Mouse (Mus musculus) ES-E14 (cell line): ENCODE measurements at regions not wholly inside any gene's neighbourhood (a gene's known extent, or its start where the extent isn't known, plus 50 kb on each side); places are given as distances from the start of the nearest gene placed in this dataset.

Source experiments
- DNase-seq: peaks from one replicate; pipeline ENCODE4 v3.0.0-alpha.2; 2013; ENCODE audit warnings: low read depth, low spot score
- H3K27ac ChIP-seq: 2 replicates; pipeline ENCODE4 v1.5.1; 2012; ENCODE audit warnings: low read depth, mild to moderate bottlenecking, low read length, moderate library complexity, mixed read lengths; ENCODE audit not compliant: poor library complexity, insufficient read depth, severe bottlenecking
- H3K36me3 ChIP-seq: 2 replicates; pipeline ENCODE4 v1.6.1; 2012; ENCODE audit warnings: mild to moderate bottlenecking, low read length, moderate library complexity, mixed read lengths; ENCODE audit not compliant: control insufficient read depth, poor library complexity, insufficient read depth, severe bottlenecking
- H3K4me1 ChIP-seq, 2 experiments: fragments of 150-350 bp in 1 of 2; sonication (generic) in 1 of 2; 2 replicates each; pipeline ENCODE4 v1.6.1; 2012; ENCODE audit warnings: low read length in 2 of 2, mild to moderate bottlenecking in 1 of 2, mixed read lengths in 1 of 2; ENCODE audit not compliant: control insufficient read depth in 2 of 2, insufficient read depth in 2 of 2, poor library complexity in 1 of 2
- H3K4me3 ChIP-seq, 2 experiments: fragments of 150-350 bp in 1 of 2; sonication (generic) in 1 of 2; 2 replicates each; pipeline ENCODE4 v1.5.1; 2012; ENCODE audit warnings: low read length in 2 of 2, low read depth in 1 of 2, mild to moderate bottlenecking in 1 of 2, mixed read lengths in 1 of 2; ENCODE audit not compliant: insufficient read depth in 1 of 2, poor library complexity in 1 of 2, severe bottlenecking in 1 of 2
- H3K9ac ChIP-seq: 2 replicates; pipeline ENCODE4 v1.6.1; 2012; ENCODE audit warnings: low read depth, mild to moderate bottlenecking, low read length, mixed read lengths; ENCODE audit not compliant: poor library complexity, insufficient read depth, severe bottlenecking
- H3K9me3 ChIP-seq: fragments of 150-350 bp; sonication (generic); 2 replicates; pipeline ENCODE4 v1.6.1; 2012; ENCODE audit warnings: low read depth, mild to moderate bottlenecking, low read length; ENCODE audit not compliant: control insufficient read depth, insufficient read depth
- CHD2 ChIP-seq: IDR thresholded peaks from 2 replicates; pipeline ENCODE4 v1.6.1; 2014; ENCODE audit warnings: mild to moderate bottlenecking, low read depth, low read length, inconsistent platforms
- HCFC1 ChIP-seq: IDR thresholded peaks from 2 replicates; pipeline ENCODE4 v1.6.1; 2012; ENCODE audit warnings: low read length, inconsistent platforms, borderline replicate concordance; ENCODE audit not compliant: insufficient read depth
- MAFK ChIP-seq: IDR thresholded peaks from 2 replicates; pipeline ENCODE4 v1.6.1; 2014; ENCODE audit warnings: mild to moderate bottlenecking, low read depth, low read length, inconsistent platforms; ENCODE audit not compliant: insufficient read depth
- ZC3H11A ChIP-seq: IDR thresholded peaks from 2 replicates; pipeline ENCODE4 v1.6.1; 2012; ENCODE audit warnings: low read depth, mild to moderate bottlenecking, inconsistent platforms, low read length, borderline replicate concordance
- ZNF384 ChIP-seq: IDR thresholded peaks from 2 replicates; pipeline ENCODE4 v1.6.1; 2012; ENCODE audit warnings: low read depth, low read length, inconsistent platforms
- in situ Hi-C, 2 experiments: fragments of 600-800 bp; cut with MboI; formaldehyde crosslinking; loops; one replicate each; pipeline ENCODE4 v1.15.1; 2025; ENCODE audit warnings: low sequenced_read_pairs in 2 of 2, inconsistent platforms in 1 of 2; ENCODE audit not compliant: unreplicated experiment in 2 of 2

DNA sequence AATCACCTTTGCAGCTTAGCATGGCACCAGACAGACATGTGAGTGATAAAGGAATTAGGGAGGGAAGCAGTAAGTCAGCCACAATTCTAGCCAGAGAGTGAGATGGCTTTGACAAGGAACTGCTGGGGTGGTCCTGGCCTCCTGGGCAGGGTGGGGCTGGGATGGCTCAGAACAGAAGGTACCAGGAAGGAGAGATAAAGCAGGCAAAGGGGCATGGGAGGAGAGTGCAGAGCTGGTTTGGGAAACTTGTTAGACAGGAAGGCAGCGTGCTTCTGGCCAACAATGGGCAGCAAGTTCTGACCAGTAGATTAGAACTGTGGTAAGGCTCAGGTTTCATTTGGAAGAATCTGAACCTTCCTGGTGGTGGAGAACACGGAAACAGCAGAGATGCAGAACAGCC lies 130.5 kb upstream of the Mkln1 start:
- no peak overlapping the region for H3K27ac ChIP-seq
- DNase-seq, result no peak
- no peaks in the 10 kb centered on the region for H3K9me3 ChIP-seq
- in situ Hi-C loops, result no loop called here
- no peaks in the 10 kb centered on the region for H3K36me3 ChIP-seq
- H3K4me3 ChIP-seq, result no peak overlapping the region
- no peak for TF ChIP-seq HCFC1
- no peak for TF ChIP-seq ZC3H11A
- TF ChIP-seq CHD2, result no peak
- no peak for TF ChIP-seq MAFK
- no peak for TF ChIP-seq ZNF384
- no peak overlapping the region for H3K9ac ChIP-seq
- peaks cover 0 to 5% of the 10 kb centered on the region in 2 experiments; a peak in 2 of 4 replicates for H3K4me1 ChIP-seq

DNA sequence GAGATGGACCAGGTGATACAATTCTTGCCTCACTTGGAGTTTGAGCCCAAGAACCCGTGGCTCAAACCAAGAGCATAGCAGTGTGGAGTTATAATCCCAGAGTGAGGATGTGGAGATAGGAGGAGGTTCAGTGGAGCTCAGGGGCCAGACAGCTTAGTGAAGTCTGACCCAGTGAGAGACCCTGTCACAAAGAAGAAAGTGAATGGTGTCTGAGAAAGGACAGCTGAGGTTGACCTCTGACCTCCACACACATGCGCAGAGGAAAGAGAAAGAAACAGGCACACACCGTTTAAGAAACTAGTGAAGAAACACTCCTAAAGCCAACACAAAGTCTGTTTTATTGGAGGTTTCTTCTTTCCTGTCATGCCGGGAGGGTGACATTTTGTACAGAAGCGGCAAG lies 124.7 kb upstream of the Mkln1 start:
- H3K27ac ChIP-seq, result no peak overlapping the region
- H3K4me3 ChIP-seq, result no peak overlapping the region
- no peaks in the 10 kb centered on the region for H3K9me3 ChIP-seq
- DNase-seq, result no peak
- in situ Hi-C loops, result no loop called here
- TF ChIP-seq ZC3H11A (no peak), ZNF384 (no peak), HCFC1 (no peak), MAFK (no peak), CHD2 (no peak)
- H3K36me3 ChIP-seq, result no peaks in the 10 kb centered on the region
- H3K9ac ChIP-seq, result no peak overlapping the region
- no peaks in the 10 kb centered on the region for H3K4me1 ChIP-seq

- H3K9ac ChIP-seq, result no peak overlapping the region
- TF ChIP-seq MAFK, result no peak
- no peak for TF ChIP-seq CHD2
- TF ChIP-seq ZC3H11A, result no peak
- TF ChIP-seq ZNF384, result no peak
- TF ChIP-seq HCFC1, result no peak
- no peaks in the 10 kb centered on the region for H3K36me3 ChIP-seq
- peak; percentile 31 for DNase-seq
- H3K27ac ChIP-seq, result no peak overlapping the region
- in situ Hi-C loops, result no loop called here
- H3K4me3 ChIP-seq, result no peak overlapping the region
- no peaks in the 10 kb centered on the region for H3K9me3 ChIP-seq
- H3K4me1 ChIP-seq, result no peaks in the 10 kb centered on the region
Observed at GRCm38 (mm10) chr6:31274236-31274635, 124.3 kb upstream of the Mkln1 start.

DNA sequence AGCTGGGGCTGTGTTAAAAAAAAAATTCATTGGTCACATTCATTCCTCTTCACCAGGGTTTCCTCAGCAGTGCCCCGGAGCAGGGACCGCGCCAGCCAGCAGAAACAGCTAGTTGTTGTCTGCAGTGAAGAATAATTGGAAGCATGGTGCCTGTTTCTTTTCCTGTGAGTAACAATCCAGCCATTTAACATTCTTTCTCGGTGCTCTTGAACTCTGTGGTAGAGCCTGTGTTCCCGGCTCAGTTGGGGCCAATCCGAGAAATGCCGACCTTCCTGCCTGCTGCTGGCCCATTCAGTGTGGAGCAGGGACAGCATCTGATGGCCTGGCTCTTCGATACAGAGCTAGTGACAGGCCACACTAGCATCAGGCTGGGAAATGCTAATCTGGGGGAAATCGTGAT lies 120.7 kb upstream of the Mkln1 start:
- Histone ChIP-seq H3K27ac (no peak overlapping the region), H3K4me3 (no peak overlapping the region), H3K36me3 (no peaks in the 10 kb centered on the region), H3K9ac (no peak overlapping the region), H3K4me1 (no peaks in the 10 kb centered on the region), H3K9me3 (no peaks in the 10 kb centered on the region)
- TF ChIP-seq CHD2 (no peak), MAFK (no peak), ZNF384 (no peak), HCFC1 (no peak), ZC3H11A (no peak)
- no peak for DNase-seq
- in situ Hi-C loops, result no loop called here

GRCm38 (mm10) chr6:31283973-31284372 lies 114.6 kb upstream of the Mkln1 start:
- no peak overlapping the region for H3K4me3 ChIP-seq
- no peak for DNase-seq
- TF ChIP-seq ZNF384, result no peak
- no peak for TF ChIP-seq MAFK
- TF ChIP-seq HCFC1, result no peak
- TF ChIP-seq ZC3H11A, result no peak
- TF ChIP-seq CHD2, result no peak
- no peak overlapping the region for H3K27ac ChIP-seq
- H3K36me3 ChIP-seq, result no peaks in the 10 kb centered on the region
- in situ Hi-C loops, result no loop called here
- H3K9me3 ChIP-seq, result no peaks in the 10 kb centered on the region
- H3K9ac ChIP-seq, result no peak overlapping the region
- H3K4me1 ChIP-seq, result peaks cover 5 to 6% of the 10 kb centered on the region in 2 experiments; a peak in 2 of 4 replicates
